Comparison of ENCODE assay signal across 8 mouse cellular contexts in the genomic region with DNA sequence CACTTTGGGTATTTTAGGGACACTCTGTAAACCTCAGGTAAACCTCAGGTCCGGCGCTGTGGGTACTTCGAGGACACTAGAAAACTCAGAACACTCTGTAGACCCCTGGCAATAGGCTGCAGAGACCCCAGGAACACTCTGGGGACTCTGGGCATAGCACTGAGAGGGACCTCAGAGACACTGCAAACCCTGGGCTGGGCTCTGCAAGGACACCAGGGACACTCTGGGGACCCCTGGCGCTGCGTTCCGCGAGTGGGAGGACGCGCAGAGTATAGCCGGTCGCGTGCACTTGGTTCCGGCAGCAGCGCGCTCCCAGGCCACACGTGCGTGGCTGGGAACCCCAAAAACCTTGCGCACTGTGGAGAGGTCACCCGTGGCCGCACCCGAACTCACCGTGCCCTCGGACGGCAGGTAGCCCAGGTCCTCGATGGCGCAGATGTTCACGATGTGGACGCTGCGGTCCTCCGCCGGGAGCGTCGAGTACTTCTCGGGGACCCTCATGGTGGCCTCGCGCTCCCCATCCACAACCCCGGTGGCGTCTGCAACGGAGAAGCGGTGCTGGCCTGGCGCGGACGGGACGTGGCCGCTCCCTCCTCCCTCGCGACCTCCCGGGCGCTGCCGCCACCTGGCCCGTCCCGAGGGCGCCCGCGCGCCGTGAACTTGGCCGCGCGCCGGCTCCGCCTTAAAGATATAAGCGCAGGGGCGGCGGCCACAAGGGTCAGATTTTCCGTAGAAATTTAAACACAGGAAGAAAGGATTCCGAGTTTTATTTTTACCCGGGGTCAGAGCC.
DNase-seq lines count a peak whose midpoint lies in the region; ATAC-seq and TF ChIP-seq lines count a peak whose summit lies in the region.

No protein-coding gene starts in this region.

- H3K36me3 ChIP-seq in forebrain, embryonic 10.5 days (replicated peaks) = peaks cover 7% of the 10 kb centered on the region
- H3K36me3 ChIP-seq in hindbrain, embryonic 14.5 days (replicated peaks; ENCODE audit: control insufficient read depth, insufficient read depth) = no peaks in the 10 kb centered on the region
- H3K36me3 ChIP-seq in liver, postnatal 0 days (replicated peaks; ENCODE audit: insufficient read depth, low read length) = no peaks in the 10 kb centered on the region
- H3K36me3 ChIP-seq in stomach, embryonic 16.5 days (ENCODE audit: control insufficient read depth, insufficient read depth, low read length) = no peaks in the 10 kb centered on the region

- intact Hi-C loops in left cerebral cortex, postnatal 14 days (cut with DNase I) = no loop called here

- peak; percentile 52 for DNase-seq in ovary, postnatal 14 days (ENCODE audit: low spot score)
- no peak for DNase-seq in ovary, postnatal 10 days (ENCODE audit: low spot score)
- no peak for DNase-seq in forebrain, embryonic 10.5 days (ENCODE audit: extremely low spot score, low spot score)
- no peak for DNase-seq in hindbrain, embryonic 14.5 days (ENCODE audit: low spot score)
- no peak for DNase-seq in liver, postnatal 0 days
- no peak for DNase-seq in layer of hippocampus, postnatal 25 days (ENCODE audit: extremely low spot score in 1 of 2, low spot score in 1 of 2)
- no peak for DNase-seq in left cerebral cortex, postnatal 14 days (ENCODE audit: low spot score in 2 of 2)

- ATAC-seq in hindbrain, embryonic 14.5 days (ENCODE audit: low FRiP score) = no peak
- no peak for ATAC-seq in liver, postnatal 0 days
- 0 out of 2 replicates have a peak, but pooled peaks have one; percentile 39 for ATAC-seq in stomach, embryonic 16.5 days (ENCODE audit: insufficient read depth, low FRiP score)

- peak overlapping the region; percentile 80 for H3K27ac ChIP-seq in forebrain, embryonic 10.5 days
- no peak overlapping the region for H3K27ac ChIP-seq in hindbrain, embryonic 14.5 days
- H3K27ac ChIP-seq in liver, postnatal 0 days (ENCODE audit: low read depth) = no peak overlapping the region
- H3K27ac ChIP-seq in stomach, embryonic 16.5 days (ENCODE audit: low read length) = no peak overlapping the region

- no peaks in the 10 kb centered on the region; the same call in 1 of the 2 replicates for H3K9me3 ChIP-seq in forebrain, embryonic 10.5 days
- H3K9me3 ChIP-seq in hindbrain, embryonic 14.5 days (ENCODE audit: control insufficient read depth, low read length) = no peaks in the 10 kb centered on the region
- no peaks in the 10 kb centered on the region for H3K9me3 ChIP-seq in liver, postnatal 0 days (ENCODE audit: low read length)
- no peaks in the 10 kb centered on the region for H3K9me3 ChIP-seq in stomach, embryonic 16.5 days (replicated peaks; ENCODE audit: control insufficient read depth, low read length)

- WGBS in forebrain, embryonic 10.5 days = 9% methylated on average over 67 of the region's 68 CpGs
- 10% methylated on average over 68 of the region's 68 CpGs for WGBS in hindbrain, embryonic 14.5 days
- WGBS in liver, postnatal 0 days (ENCODE audit: insufficient replicate concordance) = 10% methylated on average over 67 of the region's 68 CpGs
- WGBS in stomach, embryonic 16.5 days = 9% methylated on average over 68 of the region's 68 CpGs

- H3K9ac ChIP-seq in hindbrain, embryonic 14.5 days = peak overlapping the region; percentile 48
- no peak overlapping the region for H3K9ac ChIP-seq in liver, postnatal 0 days (replicated peaks)
- peak overlapping the region; percentile 64 for H3K9ac ChIP-seq in stomach, embryonic 16.5 days (ENCODE audit: low read length)

- no peak for TF ChIP-seq EP300 in liver, postnatal 0 days (IDR thresholded peaks at IDR 0.05; ENCODE audit: low read depth)

- TF ChIP-seq CTCF in liver, postnatal 0 days (IDR thresholded peaks at IDR 0.05; ENCODE audit: low read depth) = no peak

- H3K27me3 ChIP-seq in forebrain, embryonic 10.5 days (ENCODE audit: poor library complexity, severe bottlenecking) = peaks cover 92% of the 10 kb centered on the region
- H3K27me3 ChIP-seq in hindbrain, embryonic 14.5 days (ENCODE audit: control insufficient read depth, insufficient read depth, low read length) = peaks cover 29% of the 10 kb centered on the region
- peaks cover 26% of the 10 kb centered on the region for H3K27me3 ChIP-seq in liver, postnatal 0 days (ENCODE audit: insufficient read depth, low read length)
- H3K27me3 ChIP-seq in stomach, embryonic 16.5 days (ENCODE audit: control insufficient read depth, insufficient read depth, low read length) = peaks cover 4% of the 10 kb centered on the region

- peaks cover 52% of the 10 kb centered on the region for H3K4me1 ChIP-seq in forebrain, embryonic 10.5 days
- peaks cover 10% of the 10 kb centered on the region; the same call in 1 of the 2 replicates for H3K4me1 ChIP-seq in hindbrain, embryonic 14.5 days (replicated peaks; ENCODE audit: control insufficient read depth, insufficient read depth, low read length)
- H3K4me1 ChIP-seq in liver, postnatal 0 days (ENCODE audit: insufficient read depth) = no peaks in the 10 kb centered on the region
- peaks cover 23% of the 10 kb centered on the region for H3K4me1 ChIP-seq in stomach, embryonic 16.5 days (ENCODE audit: control insufficient read depth, insufficient read depth, low read length)

- H3K4me3 ChIP-seq in forebrain, embryonic 10.5 days = peak overlapping the region; percentile 51
- peak overlapping the region; percentile 41 for H3K4me3 ChIP-seq in hindbrain, embryonic 14.5 days (replicated peaks; ENCODE audit: low read length)
- peak overlapping the region; percentile 22 for H3K4me3 ChIP-seq in liver, postnatal 0 days (ENCODE audit: low read depth, low read length)
- H3K4me3 ChIP-seq in stomach, embryonic 16.5 days (replicated peaks; ENCODE audit: low read length) = peak overlapping the region; percentile 53

- H3K4me2 ChIP-seq in hindbrain, embryonic 14.5 days (replicated peaks) = peak overlapping the region; percentile 79
- peak overlapping the region; percentile 53 for H3K4me2 ChIP-seq in liver, postnatal 0 days (ENCODE audit: low read depth, low read length)
- H3K4me2 ChIP-seq in stomach, embryonic 16.5 days (ENCODE audit: low read depth, low read length) = peak overlapping the region; percentile 93
